Mouse (Mus musculus) embryonic fibroblast, embryonic 13.5 days (primary cell): ENCODE measurements around the gene Pcyt2.

Experiments used
- CTCF ChIP-seq: IDR thresholded peaks from 2 replicates; pipeline ENCODE4 v1.5.1; 2011; ENCODE audit warnings: mild to moderate bottlenecking, control low read depth, low read length, moderate library complexity, borderline replicate concordance; ENCODE audit not compliant: insufficient read depth
- POLR2A ChIP-seq: IDR thresholded peaks from 2 replicates; pipeline ENCODE4 v1.6.1; 2011; ENCODE audit warnings: low read depth, mild to moderate bottlenecking, control low read depth, low read length, moderate library complexity

DNA sequence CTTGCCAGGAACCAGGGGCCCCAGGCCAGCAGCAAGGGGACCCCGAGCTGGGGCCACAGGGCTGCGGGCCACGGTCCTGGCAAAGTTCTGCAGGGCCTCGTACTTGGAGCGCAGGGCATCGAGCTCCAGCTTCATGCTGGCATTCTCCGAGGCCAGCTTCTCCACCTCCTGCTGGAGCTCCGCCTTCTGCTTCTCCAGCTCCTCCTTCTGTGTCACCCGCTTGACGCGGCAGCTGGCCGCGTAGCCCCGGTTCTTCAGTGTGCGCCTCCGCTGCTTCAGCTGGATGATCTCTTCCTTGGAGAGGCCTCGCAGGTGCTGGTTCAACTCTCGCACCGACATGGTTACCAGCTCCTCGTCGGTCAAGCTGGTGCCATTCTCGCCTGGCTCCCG lies 11.6 kb upstream of the Pcyt2 start:
- TF ChIP-seq CTCF (no peak), POLR2A (no peak)
